Mouse (Mus musculus): ENCODE measurements around the gene Rsrp1.

GRCm38 (mm10) chr4:134937240-134938176, 14.1 kb downstream of the Rsrp1 start:
- no peak for TF ChIP-seq POLR2A (IDR thresholded peaks at IDR 0.05; ENCODE audit: borderline replicate concordance, extremely low read depth, low read depth, low read length)
- TF ChIP-seq CTCF (IDR thresholded peaks at IDR 0.05; ENCODE audit: insufficient read depth, low read length), result no peak

Data from lung, adult 2 months (tissue).